Mouse (Mus musculus) neural tube, embryonic 14.5 days (tissue): ENCODE results near the gene Cebpz. TPM values are rescaled to one million over a fixed set of nuclear protein-coding genes. Genes with fewer than 3 reads are reported as not detected.

ENCODE experiments used
- ATAC-seq: fragments of 200-750 bp; cut with Nextera tagmentation; 2 replicates; pipeline ENCODE4 v1.8.0; 2017; ENCODE audit warnings: low read depth, mild to moderate bottlenecking, moderate TSS enrichment, moderate library complexity
- H3K27ac ChIP-seq: fragments of 300-500 bp; sonication (generic); 2 replicates; pipeline ENCODE4 v1.5.1; 2014; ENCODE audit warnings: low read depth, mild to moderate bottlenecking, control low read depth, low read length, moderate library complexity, mixed read lengths
- H3K27me3 ChIP-seq: fragments of 300-500 bp; sonication (generic); 2 replicates; pipeline ENCODE4 v1.6.1; 2014; ENCODE audit warnings: low read length; ENCODE audit not compliant: control insufficient read depth, insufficient read depth
- H3K36me3 ChIP-seq: fragments of 300-500 bp; sonication (generic); 2 replicates; pipeline ENCODE4 v1.6.1; 2014; ENCODE audit warnings: low read length, mixed read lengths; ENCODE audit not compliant: control insufficient read depth, insufficient read depth
- H3K4me1 ChIP-seq: fragments of 300-500 bp; sonication (generic); 2 replicates; pipeline ENCODE4 v1.6.1; 2014; ENCODE audit warnings: low read length; ENCODE audit not compliant: control insufficient read depth, insufficient read depth
- H3K4me2 ChIP-seq: fragments of 300-500 bp; sonication (generic); 2 replicates; pipeline ENCODE4 v1.6.1; 2014; ENCODE audit warnings: mild to moderate bottlenecking, low read depth, low read length, control low read depth
- H3K4me3 ChIP-seq: fragments of 300-500 bp; sonication (generic); 2 replicates; pipeline ENCODE4 v1.5.1; 2014; ENCODE audit warnings: low read depth, low read length, control low read depth, mixed read lengths
- H3K9ac ChIP-seq: fragments of 300-500 bp; sonication (generic); replicated peaks from 2 replicates; pipeline ENCODE4 v1.6.1; 2014; ENCODE audit warnings: low read depth, mild to moderate bottlenecking, control low read depth, low read length, mixed read lengths
- H3K9me3 ChIP-seq: fragments of 300-500 bp; sonication (generic); 2 replicates; pipeline ENCODE4 v1.6.1; 2016; ENCODE audit warnings: low read length; ENCODE audit not compliant: control insufficient read depth
- WGBS: fragments of 180-500 bp; shearing (Covaris S2); extraction: QIAGEN DNeasy Blood & Tissue Kit; methylation state at CpG from one replicate; pipeline ENCODE4 v1.1.7; 2014; 5-methylcytosine and 5-hydroxymethylcytosine counted together
- polyA plus RNA-seq: library from polyadenylated mRNA; unstranded; fragments of >200 nt; fragmentation: Nextera tagmentation; extraction: Ambion mirVana; gene quantifications from 2 replicates; pipeline ENCODE4 v1.2.1, GENCODE M21; 2014

The Cebpz gene
- 43.5 and 45.3 TPM in 2 replicates for polyA plus RNA-seq

DNA sequence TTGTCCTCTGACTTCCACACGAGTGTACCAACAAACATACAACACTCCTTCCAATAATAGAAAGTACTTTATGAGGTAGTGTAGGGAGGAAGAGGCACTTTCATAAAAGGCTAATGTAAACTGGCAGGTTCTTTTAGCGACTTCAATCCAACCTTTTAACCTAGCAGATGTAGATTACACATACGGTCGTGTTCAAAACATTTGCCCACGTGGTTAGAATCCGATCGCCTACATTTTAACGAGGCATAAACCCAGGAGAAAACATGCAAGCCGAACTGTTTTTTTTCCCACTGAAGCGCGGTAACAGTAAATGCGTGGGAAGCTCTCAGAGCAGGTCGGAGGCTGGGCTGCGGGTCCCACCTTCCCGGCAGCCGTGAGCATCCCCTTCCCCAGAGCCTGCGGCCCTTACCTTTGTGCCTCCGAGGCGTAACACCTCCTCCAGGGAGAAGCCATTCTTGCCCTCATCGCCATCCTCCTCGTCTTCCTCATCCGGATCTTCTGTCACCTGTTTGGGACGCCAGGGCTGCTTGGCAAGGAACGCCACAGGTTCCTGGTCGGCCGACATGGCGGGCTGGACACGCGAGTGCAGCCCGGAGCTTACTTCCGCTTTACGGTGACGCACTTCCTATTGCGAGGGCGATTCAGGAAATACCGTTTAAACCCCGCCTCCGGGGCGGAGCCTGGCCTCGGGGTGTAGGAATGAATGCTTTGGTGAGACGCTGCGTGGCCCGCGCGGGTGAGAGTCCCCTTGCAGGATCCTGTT, at the start of gene Cebpz, which contains the start of gene Ndufaf7:
Gene Cebpz (minus strand): TSS at position 601 of the 763 bp plus-strand sequence.
Gene Ndufaf7 (plus strand): TSS at position 671 of the 763 bp plus-strand sequence.
- no peaks in the 10 kb centered on the region for H3K27me3 ChIP-seq
- peak within 1 kb of the TSS; percentile 48 for H3K4me3 ChIP-seq
- peaks cover 11% of the 10 kb centered on the region; the same call in 1 of the 2 replicates for H3K4me1 ChIP-seq
- H3K36me3 ChIP-seq: peaks cover 28% of the 10 kb centered on the region; the same call in 1 of the 2 replicates
- peak within 1 kb of the TSS; percentile 78 for H3K4me2 ChIP-seq
- H3K27ac ChIP-seq: peak within 1 kb of the TSS; percentile 48
- ATAC-seq: peak; percentile 100
- peak within 1 kb of the TSS; percentile 53 for H3K9ac ChIP-seq
- WGBS: under 1% methylated on average over 45 of the region's 45 CpGs
- H3K9me3 ChIP-seq: no peaks in the 10 kb centered on the region

DNA sequence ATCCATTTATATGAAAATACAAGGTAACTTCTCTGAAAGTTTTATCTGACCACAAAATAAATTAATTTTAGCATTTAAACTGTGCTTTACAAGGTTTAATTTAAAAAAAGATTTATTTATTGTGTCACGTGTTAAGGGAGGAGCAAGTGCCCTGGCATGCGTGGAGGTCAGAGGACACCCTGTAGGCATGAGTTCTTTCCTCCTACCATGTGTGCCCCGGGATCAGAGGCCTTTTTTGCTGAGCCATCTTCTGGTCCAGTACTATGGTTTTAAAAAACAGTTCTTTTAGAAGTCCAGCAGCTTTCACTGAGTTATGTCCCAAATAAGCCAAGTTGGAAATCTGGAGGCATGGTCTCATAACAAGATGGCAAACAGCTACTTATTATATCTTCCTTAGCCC, 46.9 kb upstream of the Cebpz start:
- no peak for ATAC-seq
- no peak overlapping the region for H3K4me2 ChIP-seq
- 92% methylated on average over 3 of the region's 3 CpGs for WGBS

DNA sequence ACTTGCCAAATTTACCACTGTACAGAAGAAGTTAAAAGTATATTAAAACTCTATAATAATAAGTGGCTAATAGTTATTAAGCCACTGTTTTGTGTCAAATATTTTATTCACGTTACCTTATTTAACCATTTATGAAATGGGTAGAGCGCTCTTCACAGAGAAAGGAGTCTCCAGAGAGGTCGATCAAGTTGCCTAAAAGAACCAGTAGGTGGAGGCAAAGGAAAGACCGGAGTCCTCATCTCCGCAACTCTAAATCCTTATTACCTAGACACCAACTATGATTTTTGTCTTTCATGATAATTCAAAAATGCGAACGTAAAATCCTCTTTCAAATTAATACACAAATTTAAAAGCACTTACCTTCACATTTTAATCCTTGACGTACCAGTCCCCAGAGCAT, 46.3 kb upstream of the Cebpz start:
- H3K9me3 ChIP-seq: no peaks in the 10 kb centered on the region
- H3K27ac ChIP-seq: no peak overlapping the region
- no peak overlapping the region for H3K4me3 ChIP-seq
- H3K4me1 ChIP-seq: no peaks in the 10 kb centered on the region
- H3K36me3 ChIP-seq: no peaks in the 10 kb centered on the region
- 95% methylated on average over 8 of the region's 8 CpGs for WGBS
- no peak overlapping the region for H3K4me2 ChIP-seq
- no peaks in the 10 kb centered on the region for H3K27me3 ChIP-seq
- no peak for ATAC-seq
- H3K9ac ChIP-seq: no peak overlapping the region

More for the DNA sequence above, 46.9 kb upstream of the Cebpz start:
- Histone ChIP-seq H3K27me3 (no peaks in the 10 kb centered on the region), H3K27ac (no peak overlapping the region), H3K9ac (no peak overlapping the region), H3K4me1 (no peaks in the 10 kb centered on the region), H3K36me3 (no peaks in the 10 kb centered on the region), H3K4me3 (no peak overlapping the region), H3K9me3 (no peaks in the 10 kb centered on the region)

DNA sequence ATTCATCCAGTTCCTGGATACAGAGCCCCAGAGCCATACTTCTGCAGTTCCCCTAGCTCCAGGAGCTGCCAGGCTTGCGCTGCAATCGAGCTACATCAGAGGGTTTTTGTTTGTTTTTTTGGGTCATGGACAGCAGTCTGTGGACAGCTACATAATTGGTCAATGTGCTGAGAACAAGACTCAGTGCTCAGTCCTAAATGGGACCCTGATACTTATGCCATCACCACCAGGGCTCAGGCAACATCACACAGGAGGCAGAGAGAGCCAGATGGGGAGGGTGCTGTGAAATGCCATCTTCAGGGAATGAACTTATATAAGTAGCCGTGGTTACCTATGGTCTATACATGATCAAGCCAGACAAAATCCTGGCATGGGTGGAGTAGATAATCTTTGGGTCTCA, 31.6 kb upstream of the Cebpz start:
- Histone ChIP-seq H3K27ac (no peak overlapping the region), H3K9ac (no peak overlapping the region), H3K9me3 (no peaks in the 10 kb centered on the region), H3K4me1 (no peaks in the 10 kb centered on the region), H3K4me2 (no peak overlapping the region), H3K36me3 (peaks cover 6% of the 10 kb centered on the region), H3K4me3 (no peak overlapping the region), H3K27me3 (no peaks in the 10 kb centered on the region)
- no peak for ATAC-seq
- WGBS: 84% methylated on average over 3 of the region's 3 CpGs

DNA sequence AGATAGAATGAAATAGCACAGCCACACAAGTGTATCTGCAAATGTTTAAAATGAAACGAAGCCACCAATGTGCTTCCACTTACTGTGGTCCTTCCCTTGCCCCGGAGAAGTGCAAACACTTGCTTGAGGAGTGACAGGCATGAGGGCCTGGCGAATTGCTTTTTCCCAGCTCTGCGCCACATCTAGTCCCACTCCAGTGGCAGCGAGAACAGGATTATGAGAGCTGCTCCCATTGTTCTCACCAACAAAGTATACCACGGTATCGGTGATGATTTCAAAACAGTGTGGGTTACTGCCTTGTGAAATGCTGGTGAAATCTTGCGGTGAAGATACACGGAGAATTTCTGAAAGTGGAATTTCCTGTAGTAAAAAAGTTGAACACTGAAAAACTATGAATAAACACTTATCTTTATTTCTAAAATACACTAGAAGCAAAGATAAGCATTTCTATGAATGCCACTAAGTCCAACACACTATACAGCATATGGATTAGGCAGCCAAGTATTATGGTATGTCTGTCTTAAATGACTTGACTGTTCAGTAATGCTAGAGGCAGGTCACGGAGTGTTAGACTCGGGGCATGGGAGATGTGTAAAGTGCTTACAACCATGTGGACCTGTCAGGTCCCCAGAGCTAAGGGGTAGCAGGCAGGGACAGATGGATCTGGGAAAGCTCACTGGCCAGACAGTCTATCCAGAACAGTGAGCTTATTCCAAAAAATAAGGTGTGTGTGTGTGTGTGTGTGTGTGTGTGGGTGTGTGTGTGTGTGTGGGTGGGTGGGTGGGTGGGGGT, 29.4 kb upstream of the Cebpz start:
- Histone ChIP-seq H3K4me3 (no peak overlapping the region), H3K9me3 (no peaks in the 10 kb centered on the region), H3K4me2 (no peak overlapping the region), H3K36me3 (peaks cover 12% of the 10 kb centered on the region), H3K27me3 (no peaks in the 10 kb centered on the region), H3K27ac (no peak overlapping the region), H3K9ac (no peak overlapping the region), H3K4me1 (no peaks in the 10 kb centered on the region)
- no peak for ATAC-seq
- WGBS: 95% methylated on average over 11 of the region's 11 CpGs

DNA sequence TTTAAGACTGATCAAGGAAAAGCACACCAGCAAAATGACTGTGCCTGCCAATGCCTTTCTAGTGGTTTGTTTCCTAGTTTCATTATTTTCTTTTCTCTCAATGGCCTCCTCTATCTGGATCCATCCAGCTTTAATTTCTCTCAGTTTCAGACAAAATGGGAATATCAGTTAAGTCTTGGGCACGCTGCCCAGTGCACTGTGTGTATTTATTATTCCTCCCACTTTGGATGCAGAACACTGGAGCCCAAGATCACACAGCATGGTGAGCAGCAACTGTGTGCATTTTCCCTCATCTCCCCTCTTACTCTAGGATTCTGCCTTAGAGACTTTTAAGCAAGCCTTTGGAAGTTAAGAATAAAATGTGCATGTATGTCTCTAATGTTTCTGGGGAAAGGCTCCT, 27.5 kb upstream of the Cebpz start:
- 82% methylated on average over 1 of the region's 1 CpGs for WGBS
- H3K36me3 ChIP-seq: peaks cover 17% of the 10 kb centered on the region
- H3K4me3 ChIP-seq: no peak overlapping the region
- H3K27ac ChIP-seq: no peak overlapping the region
- ATAC-seq: no peak
- H3K4me2 ChIP-seq: no peak overlapping the region
- no peak overlapping the region for H3K9ac ChIP-seq
- no peaks in the 10 kb centered on the region for H3K4me1 ChIP-seq
- no peaks in the 10 kb centered on the region for H3K27me3 ChIP-seq
- no peaks in the 10 kb centered on the region for H3K9me3 ChIP-seq

DNA sequence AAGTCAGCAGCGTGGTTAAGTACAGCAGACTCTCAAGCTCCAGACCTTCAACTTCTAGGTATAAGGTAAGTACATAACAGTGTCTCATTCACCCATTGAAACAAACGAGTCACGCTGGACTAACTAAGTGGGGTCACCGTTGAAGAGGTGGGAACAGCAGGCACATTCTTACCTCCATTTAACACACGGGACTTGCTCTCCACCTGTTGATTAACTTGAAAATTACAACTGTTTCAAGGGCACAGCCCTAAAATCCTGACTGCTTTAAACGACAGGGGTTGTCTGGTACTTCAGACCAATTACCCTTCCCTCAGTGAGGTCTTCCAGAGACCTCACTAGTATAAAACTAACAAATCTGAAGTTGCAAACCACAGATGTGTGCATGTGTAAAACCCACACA, 22.6 kb upstream of the Cebpz start:
- Histone ChIP-seq H3K9me3 (no peaks in the 10 kb centered on the region), H3K4me2 (no peak overlapping the region), H3K36me3 (peaks cover 22% of the 10 kb centered on the region), H3K27ac (no peak overlapping the region), H3K4me3 (no peak overlapping the region), H3K4me1 (no peaks in the 10 kb centered on the region), H3K9ac (no peak overlapping the region), H3K27me3 (no peaks in the 10 kb centered on the region)
- no peak for ATAC-seq
- WGBS: 82% methylated on average over 6 of the region's 6 CpGs

DNA sequence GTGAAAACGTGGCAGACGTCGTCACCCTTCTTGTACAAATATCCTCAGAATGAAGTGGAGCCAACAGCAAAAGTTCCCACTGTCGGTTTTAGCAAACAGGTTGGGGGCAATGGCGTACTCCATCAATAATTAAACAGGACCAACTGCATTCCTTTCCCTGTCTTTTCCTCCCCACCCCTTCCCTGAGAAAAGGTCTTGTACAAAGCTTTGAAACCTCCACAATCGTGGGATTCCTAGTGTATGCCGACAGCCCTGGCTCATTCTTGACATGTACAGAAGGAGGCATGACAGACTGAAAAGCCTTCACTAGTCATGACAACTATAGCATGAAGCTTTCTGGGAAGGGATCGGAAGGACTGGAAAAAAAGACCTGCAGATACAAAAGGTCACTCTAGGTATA, 16.4 kb upstream of the Cebpz start:
- 94% methylated on average over 8 of the region's 8 CpGs for WGBS
- no peak for ATAC-seq
- Histone ChIP-seq H3K4me2 (no peak overlapping the region), H3K27me3 (no peaks in the 10 kb centered on the region), H3K9ac (no peak overlapping the region), H3K27ac (no peak overlapping the region), H3K4me3 (no peak overlapping the region), H3K9me3 (no peaks in the 10 kb centered on the region), H3K4me1 (no peaks in the 10 kb centered on the region), H3K36me3 (peaks cover 26% of the 10 kb centered on the region)

DNA sequence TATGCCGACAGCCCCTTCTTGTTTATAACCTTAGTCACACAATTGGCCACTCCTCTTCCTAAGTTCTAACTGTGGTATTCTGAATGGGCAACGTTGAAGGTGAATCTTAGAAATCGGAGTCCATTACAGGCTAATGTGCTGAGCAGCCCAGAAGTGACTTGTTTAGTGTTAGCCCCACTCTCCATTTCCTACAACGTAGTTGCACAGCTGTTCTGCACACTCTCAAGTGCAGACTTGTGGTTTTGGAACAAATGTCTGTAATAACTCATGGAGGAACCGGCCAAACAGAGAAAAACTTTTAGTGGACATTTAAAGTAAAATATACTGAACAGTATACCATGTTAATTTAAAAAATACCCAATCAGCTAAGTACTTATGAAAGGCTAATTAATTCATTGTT, 15.2 kb upstream of the Cebpz start:
- no peak for ATAC-seq
- Histone ChIP-seq H3K27me3 (no peaks in the 10 kb centered on the region), H3K4me3 (no peak overlapping the region), H3K36me3 (peaks cover 30% of the 10 kb centered on the region), H3K4me2 (no peak overlapping the region), H3K9ac (no peak overlapping the region), H3K4me1 (no peaks in the 10 kb centered on the region), H3K9me3 (no peaks in the 10 kb centered on the region), H3K27ac (no peak overlapping the region)
- 92% methylated on average over 5 of the region's 5 CpGs for WGBS
